Mouse (Mus musculus): Measurements from ENCODE around the gene Spag16. TPM values are rescaled to one million over a fixed set of nuclear protein-coding genes. Genes with fewer than 3 reads are reported as not detected.

Spag16 gene
- total and polyA plus RNA-seq, 2 experiments from 2014 or later = 1.3 to 2.8 TPM

DNA sequence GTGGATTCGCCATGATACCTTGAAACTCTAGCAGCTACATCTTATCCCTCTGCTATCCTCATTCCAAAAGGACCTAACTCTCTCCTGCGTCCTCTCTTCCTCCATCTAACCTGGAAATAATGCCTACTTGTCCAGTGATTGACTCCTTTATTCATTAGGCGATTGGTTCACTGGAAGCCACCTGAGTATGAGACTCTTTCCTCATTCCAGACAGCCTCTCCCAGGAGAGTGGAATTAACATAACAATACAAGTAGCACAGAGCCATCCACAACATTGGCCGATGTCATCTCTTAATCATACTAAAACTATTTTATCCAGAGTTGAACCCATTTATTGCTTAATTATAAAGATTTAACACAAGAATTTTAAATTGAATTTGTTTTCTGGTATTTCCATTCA, 41.0 kb downstream of the Spag16 start:
- Histone ChIP-seq H3K4me1 (ENCODE audit: insufficient read depth, low read length) (no peaks in the 10 kb centered on the region), H3K27me3 (ENCODE audit: insufficient read depth, low read length) (no peaks in the 10 kb centered on the region), H3K9me3 (ENCODE audit: low read length) (no peaks in the 10 kb centered on the region), H3K36me3 (ENCODE audit: insufficient read depth, low read length) (no peaks in the 10 kb centered on the region), H3K9ac (replicated peaks; ENCODE audit: low read length) (no peak overlapping the region), H3K4me2 (ENCODE audit: low read depth, low read length) (no peak overlapping the region), H3K4me3 (ENCODE audit: low read length) (no peak overlapping the region), H3K27ac (no peak overlapping the region)
- WGBS = 50% methylated on average over 4 of the region's 4 CpGs
- ATAC-seq (no peak), DNase-seq (ENCODE audit: low spot score) (no peak)
- TF ChIP-seq CTCF (IDR thresholded peaks at IDR 0.05; ENCODE audit: low read depth) = no peak

DNA sequence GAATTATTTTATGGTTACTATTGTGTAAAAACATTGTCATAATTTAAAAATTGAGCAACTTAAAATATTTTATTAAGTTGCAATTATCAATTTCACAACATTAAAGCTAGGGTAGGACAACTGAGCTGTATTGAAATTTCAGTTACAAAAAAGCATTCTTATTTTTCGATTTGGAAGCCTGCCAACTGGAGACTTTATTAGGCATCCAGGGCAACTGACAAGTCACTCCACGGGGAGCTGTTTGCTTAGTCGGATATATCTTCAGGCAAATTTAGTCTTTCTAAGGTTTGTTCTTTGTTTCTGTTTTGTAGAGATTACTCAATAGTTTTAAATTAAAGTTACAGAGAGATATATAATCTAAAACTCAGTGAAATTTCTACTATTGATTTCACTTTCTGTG, 129.8 kb downstream of the Spag16 start:
- no peak overlapping the region for H3K4me2 ChIP-seq (ENCODE audit: low read depth, low read length)
- TF ChIP-seq CTCF (IDR thresholded peaks at IDR 0.05; ENCODE audit: low read depth) = no peak
- no peaks in the 10 kb centered on the region for H3K4me1 ChIP-seq (ENCODE audit: insufficient read depth, low read length)
- H3K27me3 ChIP-seq (ENCODE audit: insufficient read depth, low read length) = no peaks in the 10 kb centered on the region
- no peak overlapping the region for H3K27ac ChIP-seq
- no peaks in the 10 kb centered on the region for H3K36me3 ChIP-seq (ENCODE audit: insufficient read depth, low read length)
- 25% methylated on average over 3 of the region's 3 CpGs for WGBS
- H3K9me3 ChIP-seq (ENCODE audit: low read length) = no peaks in the 10 kb centered on the region
- H3K9ac ChIP-seq (replicated peaks; ENCODE audit: low read length) = no peak overlapping the region
- no peak for ATAC-seq
- peak; percentile 38 for DNase-seq (ENCODE audit: low spot score)
- H3K4me3 ChIP-seq (ENCODE audit: low read length) = no peak overlapping the region

DNA sequence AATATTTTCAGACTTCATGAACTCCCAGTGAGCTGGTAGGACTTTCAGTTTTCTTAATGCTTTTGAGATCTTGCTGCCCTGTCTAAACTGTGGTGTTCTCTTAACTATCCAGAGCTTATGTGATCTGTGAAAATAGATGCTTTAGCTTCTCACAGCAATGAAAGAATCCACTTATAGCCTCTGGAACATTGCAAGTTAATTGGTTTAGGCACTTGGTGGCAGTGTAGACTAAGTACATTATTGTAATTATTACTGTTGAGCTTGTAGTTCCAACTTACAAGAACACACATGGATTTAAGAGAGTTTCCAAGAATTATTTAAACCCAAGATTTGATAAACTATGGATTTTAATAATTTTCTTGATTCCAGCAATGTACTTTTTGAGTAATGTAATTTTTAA, 170.1 kb downstream of the Spag16 start:
- peak; percentile 41 for DNase-seq (ENCODE audit: low spot score)
- no peak overlapping the region for H3K4me3 ChIP-seq (ENCODE audit: low read length)
- H3K27me3 ChIP-seq (ENCODE audit: insufficient read depth, low read length) = no peaks in the 10 kb centered on the region
- no peaks in the 10 kb centered on the region for H3K36me3 ChIP-seq (ENCODE audit: insufficient read depth, low read length)
- no peak for ATAC-seq
- peak; percentile 46 for TF ChIP-seq CTCF (IDR thresholded peaks at IDR 0.05; ENCODE audit: low read depth)
- H3K4me1 ChIP-seq (ENCODE audit: insufficient read depth, low read length) = no peaks in the 10 kb centered on the region
- H3K4me2 ChIP-seq (ENCODE audit: low read depth, low read length) = no peak overlapping the region
- no peak overlapping the region for H3K9ac ChIP-seq (replicated peaks; ENCODE audit: low read length)
- H3K27ac ChIP-seq = no peak overlapping the region
- H3K9me3 ChIP-seq (ENCODE audit: low read length) = no peaks in the 10 kb centered on the region

DNA sequence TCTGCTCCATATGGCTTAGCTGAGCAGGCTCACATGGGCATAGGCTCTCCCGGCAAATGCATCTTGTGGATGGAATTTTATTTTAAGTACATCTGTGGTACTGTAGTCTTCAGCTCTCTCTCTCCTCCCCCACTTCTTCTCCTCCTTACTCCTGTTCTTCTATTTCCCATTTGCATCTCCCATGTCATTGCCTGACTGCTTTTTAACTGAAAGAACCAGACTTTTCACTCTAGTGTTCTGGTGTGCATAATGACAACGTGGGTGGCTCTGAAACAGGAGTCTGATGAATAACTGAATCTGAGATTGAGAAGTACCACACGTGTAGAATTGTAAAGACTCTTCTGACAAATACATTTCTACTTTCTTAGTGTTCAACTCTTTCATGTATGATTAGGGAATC, 186.2 kb downstream of the Spag16 start:
- Histone ChIP-seq H3K27me3 (ENCODE audit: insufficient read depth, low read length) (no peaks in the 10 kb centered on the region), H3K36me3 (ENCODE audit: insufficient read depth, low read length) (no peaks in the 10 kb centered on the region), H3K4me3 (ENCODE audit: low read length) (no peak overlapping the region), H3K27ac (no peak overlapping the region), H3K4me2 (ENCODE audit: low read depth, low read length) (no peak overlapping the region), H3K4me1 (ENCODE audit: insufficient read depth, low read length) (no peaks in the 10 kb centered on the region), H3K9me3 (ENCODE audit: low read length) (no peaks in the 10 kb centered on the region), H3K9ac (replicated peaks; ENCODE audit: low read length) (no peak overlapping the region)
- ATAC-seq (no peak), DNase-seq (ENCODE audit: low spot score) (no peak)
- WGBS = 73% methylated on average over 3 of the region's 3 CpGs
- no peak for TF ChIP-seq CTCF (IDR thresholded peaks at IDR 0.05; ENCODE audit: low read depth)

DNA sequence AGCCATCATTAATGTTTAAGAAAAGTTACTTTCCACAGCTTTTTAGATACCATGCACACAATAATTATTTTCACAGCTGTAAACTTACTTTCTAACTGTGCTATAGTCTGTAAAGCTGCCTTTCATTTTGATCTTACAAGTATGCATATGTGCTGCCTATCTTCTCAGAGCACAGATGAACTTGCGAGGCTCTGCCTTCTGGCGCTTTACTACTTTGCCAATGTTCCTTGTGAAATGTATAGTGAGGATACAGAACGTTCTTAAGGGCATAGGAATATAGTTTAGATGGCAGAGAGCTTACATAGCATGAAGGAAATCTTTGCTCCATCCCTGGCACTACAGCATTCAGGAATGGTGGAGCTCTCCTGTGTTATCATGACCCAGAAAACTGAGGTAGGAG, 210.6 kb downstream of the Spag16 start:
- H3K27ac ChIP-seq = no peak overlapping the region
- no peaks in the 10 kb centered on the region for H3K36me3 ChIP-seq (ENCODE audit: insufficient read depth, low read length)
- H3K4me2 ChIP-seq (ENCODE audit: low read depth, low read length) = no peak overlapping the region
- H3K9me3 ChIP-seq (ENCODE audit: low read length) = no peaks in the 10 kb centered on the region
- DNase-seq (ENCODE audit: low spot score) = no peak
- no peak for TF ChIP-seq CTCF (IDR thresholded peaks at IDR 0.05; ENCODE audit: low read depth)
- H3K9ac ChIP-seq (replicated peaks; ENCODE audit: low read length) = no peak overlapping the region
- no peaks in the 10 kb centered on the region for H3K4me1 ChIP-seq (ENCODE audit: insufficient read depth, low read length)
- no peaks in the 10 kb centered on the region for H3K27me3 ChIP-seq (ENCODE audit: insufficient read depth, low read length)
- ATAC-seq = no peak
- 80% methylated on average over 3 of the region's 3 CpGs for WGBS
- H3K4me3 ChIP-seq (ENCODE audit: low read length) = no peak overlapping the region

DNA sequence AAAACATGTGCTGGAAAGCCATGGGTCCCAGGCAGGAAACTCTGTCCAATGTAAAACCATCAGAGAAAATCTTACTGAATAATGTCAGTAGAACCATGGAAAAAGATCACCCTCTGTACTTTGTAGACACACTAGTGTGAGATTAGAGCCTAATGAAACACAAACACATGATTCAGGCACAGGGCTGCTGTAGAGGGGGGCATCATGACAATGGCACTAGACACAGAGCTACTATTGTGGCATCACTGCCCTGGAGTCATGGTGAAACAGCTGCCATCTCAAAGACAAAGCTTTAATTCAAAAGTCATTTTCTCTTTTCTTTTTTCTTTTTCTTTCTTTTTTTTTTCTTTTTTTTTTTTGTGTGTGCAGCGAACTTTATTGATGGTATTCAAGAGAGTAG, 240.6 kb downstream of the Spag16 start:
- no peak overlapping the region for H3K9ac ChIP-seq (replicated peaks; ENCODE audit: low read length)
- H3K4me1 ChIP-seq (ENCODE audit: insufficient read depth, low read length) = no peaks in the 10 kb centered on the region
- 25% methylated on average over 1 of the region's 1 CpGs for WGBS
- TF ChIP-seq CTCF (IDR thresholded peaks at IDR 0.05; ENCODE audit: low read depth) = no peak
- H3K4me3 ChIP-seq (ENCODE audit: low read length) = no peak overlapping the region
- H3K4me2 ChIP-seq (ENCODE audit: low read depth, low read length) = no peak overlapping the region
- DNase-seq (ENCODE audit: low spot score) = no peak
- H3K27ac ChIP-seq = no peak overlapping the region
- H3K9me3 ChIP-seq (ENCODE audit: low read length) = no peaks in the 10 kb centered on the region
- no peak for ATAC-seq
- no peaks in the 10 kb centered on the region for H3K27me3 ChIP-seq (ENCODE audit: insufficient read depth, low read length)
- H3K36me3 ChIP-seq (ENCODE audit: insufficient read depth, low read length) = no peaks in the 10 kb centered on the region

DNA sequence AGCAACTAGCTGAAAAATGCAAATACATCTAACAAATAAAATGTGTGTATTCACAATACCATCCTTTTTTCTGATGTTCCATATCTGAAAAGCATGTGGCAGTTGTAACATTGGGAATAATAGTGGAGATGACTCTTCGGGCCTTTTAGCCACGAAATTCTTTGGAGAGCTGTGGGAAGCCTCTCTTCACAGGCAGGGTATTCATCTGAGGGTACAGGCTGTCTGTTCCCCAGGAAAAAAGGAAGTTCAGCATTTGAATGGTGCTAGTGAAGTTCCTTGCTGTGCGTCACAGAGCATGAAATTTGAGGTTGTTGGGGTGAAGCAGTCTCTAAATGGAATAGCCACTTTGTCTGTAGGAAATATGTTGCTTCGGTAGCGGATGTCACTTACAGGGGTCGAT, 246.7 kb downstream of the Spag16 start:
- Histone ChIP-seq H3K27me3 (ENCODE audit: insufficient read depth, low read length) (no peaks in the 10 kb centered on the region), H3K9me3 (ENCODE audit: low read length) (no peaks in the 10 kb centered on the region), H3K27ac (no peak overlapping the region), H3K4me3 (ENCODE audit: low read length) (no peak overlapping the region), H3K9ac (replicated peaks; ENCODE audit: low read length) (no peak overlapping the region), H3K36me3 (ENCODE audit: insufficient read depth, low read length) (no peaks in the 10 kb centered on the region), H3K4me2 (ENCODE audit: low read depth, low read length) (no peak overlapping the region), H3K4me1 (ENCODE audit: insufficient read depth, low read length) (no peaks in the 10 kb centered on the region)
- WGBS = 20% methylated on average over 6 of the region's 6 CpGs
- ATAC-seq (0 out of 2 replicates have a peak, but pooled peaks have one; percentile 47), DNase-seq (ENCODE audit: low spot score) (peak; percentile 15)
- no peak for TF ChIP-seq CTCF (IDR thresholded peaks at IDR 0.05; ENCODE audit: low read depth)
